Mouse (Mus musculus): ENCODE measurements around the gene Ap4b1. TPM values are rescaled to one million over a fixed set of nuclear protein-coding genes. Genes with fewer than 3 reads are reported as not detected.
"Not testable (repeated sequence)": the region's sequence is repeated elsewhere in the genome, so short reads cannot be mapped to it uniquely, and the experiment has no call there.

Gene Ap4b1
- polyA plus RNA-seq, 1 experiment from 2014 or later, result 16.3 TPM

DNA sequence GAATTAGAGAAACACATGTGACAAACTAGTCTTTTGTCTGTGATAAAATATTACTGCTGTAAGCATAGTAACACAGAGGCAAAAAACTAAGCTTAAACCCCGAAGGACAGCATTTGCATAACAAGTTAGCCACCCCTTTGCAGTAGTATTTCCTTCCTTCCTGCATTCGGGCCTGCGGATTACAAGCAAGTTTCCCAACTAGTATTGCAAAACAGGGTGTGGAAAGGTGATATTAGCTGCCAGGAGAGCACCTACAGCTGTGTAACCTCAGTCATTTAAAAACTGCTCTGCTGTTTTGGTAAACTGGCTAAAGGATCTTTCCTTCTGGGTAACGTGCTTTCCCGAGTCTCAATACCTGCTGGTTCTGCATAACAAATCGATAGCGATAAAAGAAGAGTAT is 22.1 kb upstream of the Ap4b1 start:
- no peak for DNase-seq (ENCODE audit: low spot score)
- no peak for ATAC-seq (replicated peaks; ENCODE audit: low FRiP score, low read depth)
- Histone ChIP-seq H3K9ac (ENCODE audit: low read depth, low read length) (no peak overlapping the region), H3K36me3 (ENCODE audit: insufficient read depth, low read length) (no peaks in the 10 kb centered on the region), H3K4me3 (replicated peaks; ENCODE audit: low read depth, low read length) (no peak overlapping the region), H3K27me3 (ENCODE audit: insufficient read depth, low read length) (no peaks in the 10 kb centered on the region), H3K4me1 (replicated peaks; ENCODE audit: insufficient read depth, low read length) (0 out of 2 replicates have a peak, but pooled peaks cover 8% of the 10 kb centered on the region), H3K9me3 (replicated peaks; ENCODE audit: low read length) (no peaks in the 10 kb centered on the region), H3K27ac (no peak overlapping the region), H3K4me2 (ENCODE audit: low read length) (no peak overlapping the region)
- WGBS, result 54% methylated on average over 7 of the region's 7 CpGs
- TF ChIP-seq CTCF (IDR thresholded peaks at IDR 0.05; ENCODE audit: low read depth), result no peak

DNA sequence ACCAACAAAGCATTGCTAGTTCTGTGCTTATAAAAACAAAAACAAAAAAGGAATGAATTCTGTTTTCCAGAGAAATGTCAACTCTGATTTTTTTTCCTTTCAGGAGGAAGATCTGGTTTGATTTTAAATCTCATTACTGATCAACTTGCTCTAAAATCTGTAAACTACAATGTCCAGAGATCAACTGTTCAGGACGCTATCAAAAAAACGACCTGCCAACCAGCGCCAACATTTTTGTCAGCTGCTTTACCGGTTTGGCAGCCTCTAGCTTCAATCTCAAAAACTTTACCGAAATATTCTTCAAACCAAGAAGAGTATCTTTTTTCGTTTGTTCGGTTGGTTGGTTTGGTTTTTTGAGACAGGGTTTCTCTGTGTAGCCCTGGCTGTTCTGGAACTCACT is 20.2 kb upstream of the Ap4b1 start:
- DNase-seq (ENCODE audit: low spot score) (no peak), ATAC-seq (replicated peaks; ENCODE audit: low FRiP score, low read depth) (no peak)
- no peaks in the 10 kb centered on the region for H3K9me3 ChIP-seq (replicated peaks; ENCODE audit: low read length)
- H3K4me1 ChIP-seq (replicated peaks; ENCODE audit: insufficient read depth, low read length), result 0 out of 2 replicates have a peak, but pooled peaks cover 8% of the 10 kb centered on the region
- H3K9ac ChIP-seq (ENCODE audit: low read depth, low read length), result no peak overlapping the region
- 66% methylated on average over 7 of the region's 7 CpGs for WGBS
- no peaks in the 10 kb centered on the region for H3K36me3 ChIP-seq (ENCODE audit: insufficient read depth, low read length)
- H3K27ac ChIP-seq, result 0 out of 2 replicates have a peak overlapping the region, but pooled peaks have one; percentile 91
- peak overlapping the region; percentile 97; the same call in 1 of the 2 replicates for H3K4me3 ChIP-seq (replicated peaks; ENCODE audit: low read depth, low read length)
- no peak for TF ChIP-seq CTCF (IDR thresholded peaks at IDR 0.05; ENCODE audit: low read depth)
- H3K4me2 ChIP-seq (ENCODE audit: low read length), result peak overlapping the region; percentile 66
- H3K27me3 ChIP-seq (ENCODE audit: insufficient read depth, low read length), result no peaks in the 10 kb centered on the region

DNA sequence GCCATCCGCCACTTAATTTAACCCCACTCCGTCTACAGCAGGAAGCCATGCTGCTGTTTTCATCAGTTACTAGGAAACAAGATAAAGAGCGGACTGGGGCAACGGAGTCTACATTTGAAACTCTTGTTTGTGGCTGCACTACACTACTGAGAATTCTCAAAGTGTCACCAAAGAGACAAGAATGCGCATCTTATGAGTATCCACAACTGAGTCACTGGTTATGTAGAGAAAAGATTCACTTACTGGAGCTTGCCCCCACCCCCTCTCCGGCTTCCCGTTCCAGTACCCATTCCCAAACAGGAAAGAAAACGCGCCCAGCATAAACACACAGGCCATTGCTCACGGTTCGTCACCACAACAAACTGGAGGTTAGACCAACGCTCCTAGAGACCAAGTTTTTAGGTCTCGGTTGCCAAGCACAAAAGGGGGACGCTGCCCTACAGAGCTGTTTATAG is 19.4 kb upstream of the Ap4b1 start:
- under 1% methylated on average over 14 of the region's 14 CpGs for WGBS
- ATAC-seq (replicated peaks; ENCODE audit: low FRiP score, low read depth), result no peak

DNA sequence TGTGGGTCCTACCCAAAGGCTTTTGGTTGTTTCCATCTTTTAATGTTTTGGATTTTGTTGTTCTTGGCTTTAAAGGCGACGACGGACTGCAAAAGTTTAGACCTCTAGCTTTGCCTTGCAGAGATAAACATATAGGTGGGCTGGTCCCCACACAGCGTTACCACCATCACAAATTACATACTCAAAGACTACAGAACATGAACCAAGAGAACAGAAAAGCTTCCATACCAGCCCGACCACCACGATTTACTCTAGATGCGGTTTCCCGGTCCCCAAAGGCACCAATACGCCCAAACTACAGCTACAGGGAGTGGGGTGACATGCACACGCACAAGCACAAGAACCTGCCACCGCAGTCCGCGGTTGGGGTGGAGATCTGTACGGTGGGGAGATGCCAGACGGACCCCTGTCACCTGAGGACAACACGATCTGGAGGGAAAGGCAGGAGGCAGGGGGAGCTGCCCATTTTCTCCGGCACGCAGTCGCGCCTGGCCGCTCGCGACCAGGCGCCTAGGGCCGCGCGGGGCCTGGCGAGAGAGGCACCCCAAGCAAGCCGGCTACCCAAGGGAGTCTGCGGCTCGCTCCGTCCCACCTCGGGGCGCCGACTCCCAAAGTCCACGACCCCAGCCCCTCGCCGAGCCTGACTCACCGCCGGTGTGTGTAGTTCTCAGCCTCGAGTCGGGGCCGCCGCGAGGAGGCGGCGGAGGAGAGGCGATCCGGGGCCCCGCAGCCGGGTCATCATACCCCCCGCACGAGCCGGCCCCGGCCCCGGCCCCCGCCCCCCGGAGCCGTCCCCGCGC is 18.8 kb upstream of the Ap4b1 start:
- H3K4me2 ChIP-seq (ENCODE audit: low read length), result peak overlapping the region; percentile 66
- no peak for TF ChIP-seq CTCF (IDR thresholded peaks at IDR 0.05; ENCODE audit: low read depth)
- H3K9me3 ChIP-seq (replicated peaks; ENCODE audit: low read length), result no peaks in the 10 kb centered on the region
- peak overlapping the region; percentile 91 for H3K27ac ChIP-seq
- H3K4me3 ChIP-seq (replicated peaks; ENCODE audit: low read depth, low read length), result peak overlapping the region; percentile 97
- under 1% methylated on average over 56 of the region's 61 CpGs for WGBS
- H3K9ac ChIP-seq (ENCODE audit: low read depth, low read length), result peak overlapping the region; percentile 97
- DNase-seq (ENCODE audit: low spot score) (peak; percentile 39), ATAC-seq (replicated peaks; ENCODE audit: low FRiP score, low read depth) (peak; percentile 77)
- H3K36me3 ChIP-seq (ENCODE audit: insufficient read depth, low read length), result no peaks in the 10 kb centered on the region
- H3K27me3 ChIP-seq (ENCODE audit: insufficient read depth, low read length), result no peaks in the 10 kb centered on the region
- H3K4me1 ChIP-seq (replicated peaks; ENCODE audit: insufficient read depth, low read length), result 0 out of 2 replicates have a peak, but pooled peaks cover 8% of the 10 kb centered on the region

More for the DNA sequence above, 19.4 kb upstream of the Ap4b1 start:
- DNase-seq (ENCODE audit: low spot score), result peak; percentile 82
- H3K9me3 ChIP-seq (replicated peaks; ENCODE audit: low read length), result no peaks in the 10 kb centered on the region
- peak overlapping the region; percentile 97 for H3K4me3 ChIP-seq (replicated peaks; ENCODE audit: low read depth, low read length)
- H3K4me2 ChIP-seq (ENCODE audit: low read length), result peak overlapping the region; percentile 66
- H3K27me3 ChIP-seq (ENCODE audit: insufficient read depth, low read length), result no peaks in the 10 kb centered on the region
- peak overlapping the region; percentile 91 for H3K27ac ChIP-seq
- H3K36me3 ChIP-seq (ENCODE audit: insufficient read depth, low read length), result no peaks in the 10 kb centered on the region
- H3K9ac ChIP-seq (ENCODE audit: low read depth, low read length), result peak overlapping the region; percentile 97
- H3K4me1 ChIP-seq (replicated peaks; ENCODE audit: insufficient read depth, low read length), result 0 out of 2 replicates have a peak, but pooled peaks cover 8% of the 10 kb centered on the region
- TF ChIP-seq CTCF (IDR thresholded peaks at IDR 0.05; ENCODE audit: low read depth), result no peak

DNA sequence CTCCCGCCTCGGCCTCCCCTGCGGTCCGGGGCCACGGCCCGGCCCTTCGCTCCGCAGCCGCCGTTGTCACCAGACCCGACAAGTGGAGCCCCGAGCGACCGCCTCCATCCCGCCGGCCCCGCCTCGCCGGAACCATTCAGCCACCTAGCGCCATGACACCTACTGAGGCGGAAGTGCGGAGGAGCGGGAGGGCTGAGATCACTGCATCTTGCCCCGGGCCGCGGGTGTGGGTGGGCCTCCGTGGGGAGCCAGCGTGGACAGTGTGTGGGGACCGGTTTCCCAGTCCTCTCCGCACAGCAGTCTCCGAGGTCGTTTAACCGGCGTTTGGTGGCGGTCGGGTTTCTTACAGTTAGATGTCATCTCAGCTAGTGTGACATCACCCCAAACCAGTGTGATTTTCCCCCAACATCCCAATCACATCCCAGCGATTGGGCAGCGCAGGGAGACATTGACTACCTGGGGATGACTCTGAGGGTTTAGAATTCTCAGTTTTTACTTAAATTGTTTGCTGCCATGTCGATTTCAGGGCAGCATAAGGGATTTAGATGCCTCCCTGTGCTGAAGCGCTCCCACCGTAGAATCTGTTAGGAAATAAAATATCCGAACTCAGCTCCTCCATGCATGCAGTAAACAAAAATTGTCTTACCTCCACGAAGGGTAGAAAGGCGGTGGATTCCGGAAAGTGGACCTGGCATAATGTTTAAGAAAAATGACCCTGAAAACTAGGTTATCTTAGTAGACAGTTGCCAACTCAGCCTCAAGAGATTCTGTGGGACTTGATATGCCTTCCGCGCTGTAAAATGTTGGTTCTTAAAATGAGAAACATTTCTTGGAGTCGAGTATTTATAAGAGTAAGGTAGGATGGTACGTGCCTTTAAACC is 17.9 kb upstream of the Ap4b1 start, which contains the start of gene Hipk1:
Hipk1 (minus strand) TSS at position 334 of the 881 bp plus-strand sequence.
- TF ChIP-seq CTCF (IDR thresholded peaks at IDR 0.05; ENCODE audit: low read depth), result no peak

DNA sequence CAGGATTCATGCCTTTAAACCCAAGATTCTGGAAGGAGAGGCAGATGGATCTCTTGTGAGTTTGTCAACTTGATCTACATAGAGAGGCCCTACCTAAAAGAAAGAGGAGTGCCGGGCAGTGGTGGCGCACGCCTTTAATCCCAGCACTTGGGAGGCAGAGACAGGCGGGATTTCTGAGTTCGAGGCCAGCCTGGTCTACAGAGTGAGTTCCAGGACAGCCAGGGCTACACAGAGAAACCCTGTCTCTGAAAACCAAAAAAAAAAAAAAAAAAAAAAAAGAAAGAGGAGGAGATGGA is 17.3 kb upstream of the Ap4b1 start:
- H3K4me2 ChIP-seq (ENCODE audit: low read length), result peak overlapping the region; percentile 66; the same call in 1 of the 2 replicates
- not testable (repeated sequence) for H3K4me3 ChIP-seq (replicated peaks; ENCODE audit: low read depth, low read length)
- WGBS, result 88% methylated on average over 5 of the region's 5 CpGs

More for the DNA sequence above, 17.9 kb upstream of the Ap4b1 start, which contains the start of gene Hipk1:
- peak within 1 kb of the TSS; percentile 97 for H3K9ac ChIP-seq (ENCODE audit: low read depth, low read length)
- H3K4me1 ChIP-seq (replicated peaks; ENCODE audit: insufficient read depth, low read length), result 0 out of 2 replicates have a peak, but pooled peaks cover 8% of the 10 kb centered on the region
- peak within 1 kb of the TSS; percentile 97 for H3K4me3 ChIP-seq (replicated peaks; ENCODE audit: low read depth, low read length)
- 11% methylated on average over 43 of the region's 49 CpGs for WGBS
- no peaks in the 10 kb centered on the region for H3K27me3 ChIP-seq (ENCODE audit: insufficient read depth, low read length)
- peak; percentile 97 for DNase-seq (ENCODE audit: low spot score)
- peak within 1 kb of the TSS; percentile 66 for H3K4me2 ChIP-seq (ENCODE audit: low read length)
- no peaks in the 10 kb centered on the region for H3K36me3 ChIP-seq (ENCODE audit: insufficient read depth, low read length)
- no peaks in the 10 kb centered on the region for H3K9me3 ChIP-seq (replicated peaks; ENCODE audit: low read length)
- peak within 1 kb of the TSS; percentile 91 for H3K27ac ChIP-seq
- ATAC-seq (replicated peaks; ENCODE audit: low FRiP score, low read depth), result peak; percentile 96

More for the DNA sequence above, 17.3 kb upstream of the Ap4b1 start:
- not testable (repeated sequence) for H3K27me3 ChIP-seq (ENCODE audit: insufficient read depth, low read length); ATAC-seq (replicated peaks; ENCODE audit: low FRiP score, low read depth); H3K36me3 ChIP-seq (ENCODE audit: insufficient read depth, low read length); H3K9me3 ChIP-seq (replicated peaks; ENCODE audit: low read length); DNase-seq (ENCODE audit: low spot score); H3K9ac ChIP-seq (ENCODE audit: low read depth, low read length); H3K4me1 ChIP-seq (replicated peaks; ENCODE audit: insufficient read depth, low read length); H3K27ac ChIP-seq
